Mouse (Mus musculus) spleen, postnatal 14 days (tissue): ENCODE data around the gene Gadd45g.

ENCODE experiments used
- DNase-seq, 2 experiments: peaks; one replicate each; pipeline ENCODE4 v3.0.0; 2021 to 2022; ENCODE audit warnings: low spot score in 2 of 2

Gene Gadd45g

GRCm38 (mm10) chr13:51852560-51853190, 6.2 kb downstream of the Gadd45g start:
- DNase-seq: no peak

DNA sequence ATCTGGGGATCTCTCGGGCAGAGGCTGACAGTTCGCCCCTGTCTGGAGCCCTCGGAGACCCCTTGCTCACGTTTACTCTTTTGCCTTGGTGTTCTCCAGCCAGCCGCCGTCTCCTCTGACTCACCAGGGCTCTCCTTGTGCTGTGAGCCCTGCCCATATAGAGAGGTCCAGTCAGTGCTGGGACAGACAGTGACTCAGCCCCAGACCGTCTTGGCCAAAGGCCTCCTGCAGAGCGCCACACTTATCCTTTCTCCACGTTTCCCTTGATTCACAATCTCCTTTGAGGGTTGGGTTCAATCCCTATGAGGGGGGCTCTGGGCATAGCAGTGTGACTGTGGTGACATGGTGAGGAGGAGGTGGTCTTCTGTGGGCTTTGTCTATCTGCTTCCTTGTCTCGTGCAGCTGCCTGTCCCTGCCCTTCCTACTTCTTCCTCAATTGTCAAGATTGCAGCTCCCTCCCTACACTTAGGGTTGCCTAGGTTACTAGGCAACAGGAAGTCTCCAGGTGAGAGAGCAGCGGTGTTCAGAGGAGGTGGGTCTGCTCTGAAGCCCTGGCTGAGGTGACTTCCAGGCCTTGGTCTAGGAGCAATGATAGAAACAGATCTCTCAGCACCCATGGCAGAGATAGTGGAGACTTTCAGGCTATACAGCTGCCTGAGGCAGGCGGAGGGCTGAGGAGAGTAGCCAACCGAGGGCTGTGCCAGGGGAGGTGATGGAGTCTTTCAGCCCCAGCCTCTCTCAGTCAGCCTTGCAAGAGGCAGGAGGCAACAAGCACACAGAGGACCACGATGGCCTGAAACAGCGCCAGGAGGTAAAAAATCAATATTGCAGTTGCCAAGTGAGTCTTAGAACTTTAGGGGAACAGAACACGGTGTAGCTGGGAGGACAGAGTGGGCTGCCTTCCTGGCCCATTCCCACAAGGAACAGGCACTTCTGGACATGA, 7.1 kb downstream of the Gadd45g start:
- DNase-seq: no peak

DNA sequence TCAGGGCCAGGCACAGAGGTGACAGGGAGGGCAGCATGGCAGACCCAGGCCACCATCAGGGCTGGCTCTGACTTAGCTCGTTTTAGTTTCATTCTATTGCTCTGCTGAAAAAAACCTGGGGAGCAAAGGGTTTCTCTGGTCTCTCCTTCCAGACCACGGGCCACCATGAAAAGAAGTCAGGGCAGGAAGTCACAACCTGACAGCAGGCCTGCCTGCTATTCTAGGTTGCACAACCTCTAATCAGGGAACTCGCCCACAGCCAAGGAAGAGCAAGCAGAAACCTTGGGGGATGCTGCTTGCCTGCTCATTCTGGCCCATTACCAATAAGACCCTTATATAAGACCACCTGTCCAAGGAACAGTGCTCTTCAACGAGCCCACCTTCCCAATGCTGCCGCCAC, 9.1 kb downstream of the Gadd45g start:
- no peak for DNase-seq

DNA sequence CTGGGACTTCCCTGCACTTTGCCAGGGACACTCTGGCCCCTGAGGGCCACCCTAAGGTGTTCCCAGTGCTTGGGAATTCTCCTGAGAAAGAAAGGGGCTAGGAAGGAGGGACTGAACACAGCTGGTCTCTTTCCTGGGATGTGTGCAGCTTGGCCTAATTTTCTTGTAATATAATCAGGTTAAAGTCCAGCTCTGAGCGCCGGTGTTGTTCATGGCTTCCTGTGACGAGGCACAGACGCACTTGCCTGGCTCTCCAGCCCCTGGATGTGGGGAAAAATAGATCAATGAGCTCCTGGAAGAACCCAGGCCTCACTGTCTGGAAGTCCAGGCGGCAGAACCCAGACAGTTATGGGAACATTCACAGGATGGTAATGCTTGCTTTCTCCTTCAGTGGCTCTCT, 10.7 kb downstream of the Gadd45g start:
- DNase-seq: no peak

DNA sequence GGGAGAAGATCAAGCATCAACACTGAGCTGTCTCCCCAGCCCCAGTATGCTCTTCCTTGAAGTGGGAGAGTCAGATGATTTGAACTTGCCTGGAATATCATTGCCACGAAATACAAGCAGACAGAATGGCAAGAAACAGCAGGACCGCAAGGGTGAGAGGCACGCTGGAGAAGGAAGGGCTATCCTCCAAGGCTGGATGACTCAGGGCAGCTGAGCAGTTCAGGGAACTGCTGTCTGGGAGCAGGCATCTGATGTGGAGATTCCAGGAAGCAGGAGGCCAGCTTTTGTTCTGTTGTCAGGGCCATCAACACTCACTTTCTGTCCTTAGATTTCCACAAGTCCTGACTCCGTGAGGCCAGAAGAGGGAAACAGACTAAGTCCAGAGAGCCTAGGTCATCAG, 12.0 kb downstream of the Gadd45g start:
- DNase-seq: no peak

- no peak for DNase-seq
These were observed 12.7 kb downstream of the Gadd45g start for GRCm38 (mm10) chr13:51859174-51859573.

GRCm38 (mm10) chr13:51859798-51860197, 13.3 kb downstream of the Gadd45g start:
- DNase-seq: no peak

- DNase-seq: no peak
These were observed 16.3 kb downstream of the Gadd45g start for GRCm38 (mm10) chr13:51862750-51863149.

- no peak for DNase-seq
These were observed 19.7 kb downstream of the Gadd45g start for GRCm38 (mm10) chr13:51866151-51866659.

DNA sequence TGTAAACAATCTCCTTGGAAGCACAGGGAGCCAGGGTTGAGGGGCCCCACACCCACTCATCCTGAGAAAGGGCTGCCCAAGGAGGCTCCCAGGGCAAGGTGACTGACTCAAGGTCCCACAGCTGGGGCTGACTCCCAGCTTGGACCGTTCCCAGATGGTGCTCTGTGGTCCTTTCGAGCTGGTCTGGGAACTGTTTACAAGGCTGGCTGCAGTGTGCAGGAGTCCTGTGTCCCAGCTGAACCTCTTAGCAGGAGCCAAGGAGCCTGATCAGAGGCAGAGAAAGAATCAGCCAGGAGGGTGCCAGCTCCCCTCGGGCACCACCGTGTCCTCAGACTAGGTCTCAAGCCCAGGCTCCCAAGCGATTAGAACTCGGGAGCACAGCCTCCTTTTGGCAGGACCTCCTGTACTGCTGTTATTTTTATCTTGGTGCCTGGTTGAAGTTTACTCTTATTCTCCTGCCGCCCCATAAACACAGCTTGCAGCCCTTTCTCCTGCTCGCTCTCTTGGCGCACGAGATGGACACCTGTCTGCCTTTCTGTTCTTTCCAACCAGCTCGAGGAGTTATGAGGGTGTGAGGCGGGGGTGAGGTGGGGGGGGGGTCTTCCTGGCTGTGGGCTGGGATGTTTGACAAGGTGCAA, 22.1 kb downstream of the Gadd45g start:
- DNase-seq: no peak

DNA sequence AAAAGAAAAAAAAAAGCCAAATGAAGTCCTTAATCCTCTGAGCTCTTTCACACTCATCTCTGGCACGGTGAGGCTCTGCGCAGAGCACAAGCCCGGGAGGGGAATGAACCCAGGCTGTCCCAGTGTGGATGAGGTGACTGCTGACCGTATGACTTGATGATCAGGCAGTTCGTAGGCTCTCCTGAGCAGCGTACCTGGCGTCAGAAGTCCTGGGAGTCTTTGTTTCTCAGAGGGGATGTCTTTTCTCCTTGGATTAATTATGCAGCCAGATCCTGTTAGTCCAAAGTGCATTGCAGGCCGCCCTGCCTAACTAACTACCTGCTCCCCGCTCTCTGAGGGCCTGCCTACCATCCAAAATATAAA, 22.6 kb downstream of the Gadd45g start:
- DNase-seq: no peak

GRCm38 (mm10) chr13:51871148-51871547, 24.7 kb downstream of the Gadd45g start:
- no peak for DNase-seq

DNA sequence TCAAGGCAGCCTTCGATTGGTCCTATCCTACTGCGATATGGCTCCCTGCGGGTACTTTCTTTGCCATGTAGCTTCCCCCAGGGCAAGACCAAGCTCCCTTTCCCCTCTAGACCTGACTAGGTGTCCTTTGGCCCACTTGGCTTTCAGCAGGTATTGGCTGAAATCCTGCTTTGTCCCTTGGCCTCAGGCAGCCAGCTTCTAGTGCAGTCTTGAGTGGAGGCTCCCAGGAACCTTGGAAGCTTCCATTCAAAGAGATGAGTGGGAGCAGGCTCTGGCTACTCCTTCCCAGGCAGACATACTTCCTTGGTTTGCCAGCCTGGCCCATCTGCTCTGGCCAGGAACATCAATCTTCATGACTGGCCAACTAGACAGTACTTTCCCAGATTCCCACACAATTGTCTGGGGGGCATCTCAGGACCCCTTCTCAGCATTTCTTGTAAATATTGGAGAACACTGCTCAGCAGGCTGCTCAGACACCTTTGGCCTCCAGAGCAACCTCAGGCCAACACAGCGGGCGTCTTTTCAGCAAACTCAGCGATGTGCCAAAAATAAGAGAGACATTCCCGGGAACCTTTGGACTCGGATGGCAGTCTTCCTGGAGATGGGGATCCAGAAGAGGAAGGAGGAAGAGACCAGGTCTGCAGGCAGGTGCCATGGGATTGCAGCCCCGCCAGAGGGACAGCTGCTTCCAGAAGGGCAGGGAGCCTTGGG, 25.9 kb downstream of the Gadd45g start:
- DNase-seq: no peak

GRCm38 (mm10) chr13:51872963-51873514, 26.6 kb downstream of the Gadd45g start:
- no peak for DNase-seq

- no peak for DNase-seq
These were observed 27.3 kb downstream of the Gadd45g start for GRCm38 (mm10) chr13:51873786-51874185.

GRCm38 (mm10) chr13:51876131-51876530, 29.7 kb downstream of the Gadd45g start:
- DNase-seq: no peak

- DNase-seq: no peak
These were observed 32.3 kb downstream of the Gadd45g start for GRCm38 (mm10) chr13:51878806-51879205.

GRCm38 (mm10) chr13:51879571-51879970, 33.1 kb downstream of the Gadd45g start:
- DNase-seq: no peak

GRCm38 (mm10) chr13:51880019-51880418, 33.5 kb downstream of the Gadd45g start:
- no peak for DNase-seq

DNA sequence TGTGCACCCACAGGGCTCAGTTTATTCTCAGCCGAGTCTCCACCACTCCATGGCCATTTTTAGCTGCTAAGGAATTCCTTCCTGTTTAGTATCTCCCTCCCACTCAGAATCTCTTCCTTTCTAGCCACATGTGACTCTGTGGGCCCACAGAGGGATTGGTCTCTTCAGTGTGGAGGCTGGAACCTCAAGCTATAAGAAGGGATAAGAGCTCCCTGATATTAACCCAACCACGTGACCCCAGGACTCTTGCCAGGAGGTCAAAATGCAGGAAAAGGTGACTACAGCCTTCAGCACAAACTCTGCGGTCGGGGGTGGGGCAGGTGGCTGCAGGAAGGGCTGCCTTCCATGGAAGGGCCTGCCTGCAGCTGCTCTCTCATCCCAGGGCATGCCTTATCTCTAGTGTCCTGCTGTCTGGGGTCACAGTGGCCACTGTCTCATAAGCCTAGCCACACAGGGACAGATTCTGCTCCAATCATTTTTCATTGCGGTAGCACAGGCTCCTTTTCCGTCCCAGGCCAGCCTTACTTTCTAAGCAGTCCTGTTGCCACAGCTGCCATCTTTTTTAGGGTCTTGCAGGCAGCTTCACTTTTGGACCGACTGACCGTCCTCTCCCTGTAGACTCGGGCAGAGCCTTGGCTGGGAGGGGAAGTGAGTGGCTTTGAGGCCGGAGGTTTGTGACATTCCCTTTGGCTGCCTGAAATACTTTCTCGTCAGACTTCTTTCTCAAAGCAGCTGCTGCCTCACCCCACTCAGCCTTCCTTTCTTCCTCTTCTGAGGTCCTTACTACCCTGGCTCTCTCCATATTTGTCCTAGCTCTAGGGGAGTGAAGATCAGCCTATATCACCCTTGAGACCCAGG, 35.0 kb downstream of the Gadd45g start:
- no peak for DNase-seq

DNA sequence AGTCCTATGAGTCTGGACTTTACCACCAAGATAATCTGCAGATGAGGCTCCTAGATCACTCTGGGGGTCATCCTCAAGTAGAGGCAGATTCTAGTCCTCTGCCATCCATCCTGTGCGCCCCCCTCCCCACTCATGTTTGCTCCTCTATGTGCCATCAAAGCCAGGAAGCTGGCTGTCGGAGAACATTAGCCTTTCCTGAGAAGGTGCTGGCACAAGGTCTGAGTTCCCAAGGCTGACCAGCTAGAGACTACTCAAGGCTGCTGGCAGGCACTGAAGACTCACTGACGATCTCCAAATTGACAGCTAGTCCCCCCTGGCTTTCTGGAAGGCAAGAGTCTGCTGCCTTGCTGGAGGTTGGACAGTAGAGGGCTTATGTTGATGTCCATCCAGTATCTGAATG, 35.7 kb downstream of the Gadd45g start:
- DNase-seq: no peak
